Mouse (Mus musculus): ENCODE measurements at regions not wholly inside any gene's neighbourhood (a gene's known extent, or its start where the extent isn't known, plus 50 kb on each side); places are given as distances from the start of the nearest gene placed in this dataset.

DNA sequence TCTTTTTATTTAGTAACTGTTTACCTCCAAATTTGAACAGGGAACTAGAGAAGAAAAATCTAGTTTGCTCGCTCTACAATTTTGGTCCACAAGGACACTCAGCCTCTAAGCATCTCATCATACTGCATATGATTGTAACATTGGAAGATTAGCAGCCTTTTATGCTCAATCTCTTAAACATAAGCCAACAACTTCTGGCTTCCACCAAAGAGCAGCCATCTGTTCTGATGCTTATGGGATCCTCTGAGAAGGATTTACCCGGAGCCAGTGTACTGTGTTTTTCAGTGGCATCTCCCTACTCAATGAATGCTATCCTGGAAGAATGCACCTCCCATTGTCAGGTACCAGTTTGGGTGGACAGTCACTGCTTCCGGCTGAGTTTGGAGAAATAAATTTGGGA, 267.0 kb upstream of the Tmem132c start:
- no peak for ATAC-seq (ENCODE audit: insufficient number of reproducible peaks, insufficient read depth, low FRiP score, low TSS enrichment, low read depth)
- 84% methylated on average over 3 of the region's 3 CpGs for WGBS
- Histone ChIP-seq H3K4me3 (no peak overlapping the region), H3K4me2 (no peak overlapping the region), H3K9me3 (no peaks in the 10 kb centered on the region), H3K36me3 (no peaks in the 10 kb centered on the region), H3K4me1 (no peaks in the 10 kb centered on the region), H3K27me3 (no peaks in the 10 kb centered on the region), H3K27ac (no peak overlapping the region), H3K9ac (no peak overlapping the region)

DNA sequence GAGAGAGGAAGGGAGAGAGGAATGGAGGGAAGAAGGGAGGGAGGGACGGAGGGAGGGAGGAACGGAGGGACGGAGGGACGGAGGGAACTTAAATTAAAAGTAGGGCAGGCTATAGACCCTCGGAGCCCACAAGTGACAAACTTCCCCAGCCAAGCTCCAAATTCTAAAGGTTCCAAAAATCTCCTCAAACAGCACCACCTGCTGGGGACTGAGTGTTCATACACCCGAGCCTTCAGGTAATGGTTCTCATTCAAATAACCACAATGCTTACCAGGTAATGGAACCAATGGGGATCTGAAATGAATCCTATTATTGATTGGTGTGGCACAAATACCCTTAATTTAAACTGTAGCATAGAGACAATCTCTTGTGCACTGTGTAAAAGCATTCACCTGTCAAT, 246.0 kb upstream of the Tmem132c start:
- no peaks in the 10 kb centered on the region for H3K27me3 ChIP-seq
- 64% methylated on average over 6 of the region's 6 CpGs for WGBS
- H3K9ac ChIP-seq = no peak overlapping the region
- H3K27ac ChIP-seq = no peak overlapping the region
- no peak for ATAC-seq (ENCODE audit: insufficient number of reproducible peaks, insufficient read depth, low FRiP score, low TSS enrichment, low read depth)
- H3K36me3 ChIP-seq = no peaks in the 10 kb centered on the region
- H3K4me1 ChIP-seq = no peaks in the 10 kb centered on the region
- H3K9me3 ChIP-seq = no peaks in the 10 kb centered on the region
- H3K4me3 ChIP-seq = no peak overlapping the region
- no peak overlapping the region for H3K4me2 ChIP-seq

DNA sequence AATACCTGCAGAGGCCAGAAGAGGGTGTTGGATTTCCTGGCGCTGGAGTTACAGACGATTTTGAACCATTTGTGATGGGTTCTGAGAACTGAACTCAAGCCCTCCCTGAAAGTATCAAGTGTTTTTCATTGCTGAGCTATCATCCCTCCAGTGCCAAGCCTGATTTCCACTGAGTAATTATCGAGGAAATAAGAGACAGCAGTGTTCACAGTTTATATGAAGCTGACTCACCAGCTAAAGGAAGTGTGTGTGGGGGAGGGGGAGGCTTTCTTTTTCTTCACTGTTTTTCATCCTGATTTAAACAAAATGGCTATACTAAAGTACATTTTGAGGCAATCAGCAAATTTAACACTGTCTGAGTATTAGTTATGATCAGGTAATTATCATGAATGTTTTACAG, 227.4 kb upstream of the Tmem132c start:
- Histone ChIP-seq H3K4me2 (no peak overlapping the region), H3K4me3 (no peak overlapping the region), H3K9me3 (no peaks in the 10 kb centered on the region), H3K36me3 (no peaks in the 10 kb centered on the region), H3K4me1 (0 out of 2 replicates have a peak, but pooled peaks cover 3% of the 10 kb centered on the region), H3K27me3 (no peaks in the 10 kb centered on the region), H3K9ac (no peak overlapping the region), H3K27ac (no peak overlapping the region)
- 73% methylated on average over 3 of the region's 3 CpGs for WGBS
- ATAC-seq (ENCODE audit: insufficient number of reproducible peaks, insufficient read depth, low FRiP score, low TSS enrichment, low read depth) = no peak

DNA sequence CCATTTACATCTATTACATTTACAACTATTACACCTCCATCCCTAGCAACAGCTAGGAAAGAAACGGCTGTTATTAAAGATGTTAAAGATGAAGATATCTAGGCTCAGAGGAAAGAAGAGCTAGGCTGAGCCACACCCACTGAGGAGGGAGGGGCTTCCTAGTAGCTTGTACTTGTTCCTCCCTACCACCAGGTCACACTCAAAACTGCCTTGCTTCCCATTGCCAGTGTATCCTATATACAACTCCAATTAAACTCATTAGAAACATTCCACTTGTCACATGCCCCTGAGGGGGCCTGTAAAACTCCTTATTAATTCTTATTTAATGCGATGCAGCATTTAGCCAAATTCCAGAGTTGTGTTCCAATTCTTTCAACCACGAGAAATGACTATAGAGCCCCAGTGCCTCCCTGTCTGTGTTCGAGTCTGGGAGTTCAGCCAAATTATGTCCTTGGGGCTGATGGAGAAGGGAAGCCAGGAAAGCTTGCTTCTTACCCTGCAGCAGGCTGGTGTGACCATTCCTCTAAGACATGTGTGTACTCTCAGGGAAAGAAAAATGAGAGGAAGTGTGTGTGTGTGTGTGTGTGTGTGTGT, 225.0 kb upstream of the Tmem132c start:
- H3K9ac ChIP-seq = no peak overlapping the region
- H3K4me3 ChIP-seq = no peak overlapping the region
- H3K4me2 ChIP-seq = no peak overlapping the region
- no peak for ATAC-seq (ENCODE audit: insufficient number of reproducible peaks, insufficient read depth, low FRiP score, low TSS enrichment, low read depth)
- 0 out of 2 replicates have a peak, but pooled peaks cover 3% of the 10 kb centered on the region for H3K4me1 ChIP-seq
- no peaks in the 10 kb centered on the region for H3K9me3 ChIP-seq
- H3K36me3 ChIP-seq = no peaks in the 10 kb centered on the region
- 47% methylated on average over 4 of the region's 4 CpGs for WGBS
- no peak overlapping the region for H3K27ac ChIP-seq
- no peaks in the 10 kb centered on the region for H3K27me3 ChIP-seq

DNA sequence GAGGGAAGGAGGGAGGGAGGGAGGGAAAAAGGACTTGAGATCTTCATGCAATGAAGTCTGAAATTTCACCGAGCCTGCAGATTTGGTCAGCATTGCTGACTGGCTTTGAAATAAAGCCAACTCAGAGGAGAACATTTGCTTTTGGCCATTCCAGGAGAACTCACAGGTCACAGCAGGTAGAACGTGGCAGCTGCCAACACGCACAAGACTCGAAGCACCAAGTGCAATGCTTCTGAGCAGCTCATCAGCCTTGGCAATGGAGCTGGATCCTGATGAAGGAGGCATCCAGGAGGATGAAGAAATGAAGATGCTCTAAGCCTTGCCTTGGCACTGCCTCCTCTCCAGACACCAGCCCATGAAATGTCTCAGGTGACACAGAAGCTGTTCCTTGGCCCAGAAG, 223.6 kb upstream of the Tmem132c start:
- Histone ChIP-seq H3K9me3 (no peaks in the 10 kb centered on the region), H3K27me3 (no peaks in the 10 kb centered on the region)
- no peak for ATAC-seq (ENCODE audit: insufficient number of reproducible peaks, insufficient read depth, low FRiP score, low TSS enrichment, low read depth)

DNA sequence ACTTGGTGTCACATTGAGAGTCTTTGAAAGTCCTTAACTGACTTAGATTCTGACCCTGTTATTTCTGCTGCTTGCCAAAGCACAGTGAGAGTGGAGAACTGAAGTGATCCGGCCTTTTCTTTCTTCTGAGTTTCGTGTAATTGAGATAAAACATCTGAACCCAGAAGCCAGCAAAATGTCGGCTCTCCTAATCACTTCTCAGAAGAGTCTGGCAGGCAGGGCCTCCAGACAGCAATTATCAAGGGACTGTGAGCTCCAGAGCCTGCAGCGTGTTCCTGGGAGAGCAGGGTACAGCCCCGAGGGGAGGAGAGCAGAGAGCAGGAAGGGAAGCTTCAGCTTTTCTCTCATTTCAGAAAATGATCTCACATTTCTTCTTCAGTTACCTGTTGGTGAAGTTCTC, 205.1 kb upstream of the Tmem132c start:
- no peak for ATAC-seq (ENCODE audit: insufficient number of reproducible peaks, insufficient read depth, low FRiP score, low TSS enrichment, low read depth)
- H3K4me1 ChIP-seq = no peaks in the 10 kb centered on the region
- H3K4me3 ChIP-seq = no peak overlapping the region
- no peaks in the 10 kb centered on the region for H3K36me3 ChIP-seq
- WGBS = 38% methylated on average over 5 of the region's 5 CpGs
- H3K9me3 ChIP-seq = no peaks in the 10 kb centered on the region
- H3K9ac ChIP-seq = no peak overlapping the region
- no peak overlapping the region for H3K4me2 ChIP-seq
- no peaks in the 10 kb centered on the region for H3K27me3 ChIP-seq
- no peak overlapping the region for H3K27ac ChIP-seq

More for the DNA sequence above, 223.6 kb upstream of the Tmem132c start:
- Histone ChIP-seq H3K36me3 (no peaks in the 10 kb centered on the region), H3K27ac (no peak overlapping the region), H3K4me1 (0 out of 2 replicates have a peak, but pooled peaks cover 3% of the 10 kb centered on the region), H3K4me3 (no peak overlapping the region), H3K4me2 (no peak overlapping the region), H3K9ac (no peak overlapping the region)
- 87% methylated on average over 4 of the region's 4 CpGs for WGBS

DNA sequence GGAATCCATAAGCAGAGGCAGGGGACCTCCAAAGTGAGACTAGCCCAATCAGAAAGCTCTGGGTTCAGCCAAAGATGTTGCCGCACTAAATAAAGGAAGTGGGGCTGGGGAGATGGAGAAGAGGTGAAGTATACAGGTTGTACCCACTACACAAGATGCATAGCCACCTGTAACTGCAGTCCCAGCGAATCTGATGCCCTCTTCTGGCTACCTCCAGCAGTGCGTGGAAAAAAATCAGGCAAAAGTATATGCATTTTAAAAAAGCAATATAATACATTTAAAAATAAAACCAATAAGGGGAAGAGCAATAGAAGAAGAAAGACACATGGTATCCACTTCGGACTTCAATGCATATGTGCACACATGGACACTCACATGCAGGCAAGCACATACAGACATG, 183.8 kb upstream of the Tmem132c start:
- Histone ChIP-seq H3K4me3 (no peak overlapping the region), H3K27ac (no peak overlapping the region), H3K36me3 (no peaks in the 10 kb centered on the region), H3K4me2 (no peak overlapping the region), H3K4me1 (no peaks in the 10 kb centered on the region), H3K9ac (no peak overlapping the region), H3K27me3 (no peaks in the 10 kb centered on the region), H3K9me3 (no peaks in the 10 kb centered on the region)
- WGBS = 67% methylated on average over 4 of the region's 4 CpGs
- no peak for ATAC-seq (ENCODE audit: insufficient number of reproducible peaks, insufficient read depth, low FRiP score, low TSS enrichment, low read depth)

DNA sequence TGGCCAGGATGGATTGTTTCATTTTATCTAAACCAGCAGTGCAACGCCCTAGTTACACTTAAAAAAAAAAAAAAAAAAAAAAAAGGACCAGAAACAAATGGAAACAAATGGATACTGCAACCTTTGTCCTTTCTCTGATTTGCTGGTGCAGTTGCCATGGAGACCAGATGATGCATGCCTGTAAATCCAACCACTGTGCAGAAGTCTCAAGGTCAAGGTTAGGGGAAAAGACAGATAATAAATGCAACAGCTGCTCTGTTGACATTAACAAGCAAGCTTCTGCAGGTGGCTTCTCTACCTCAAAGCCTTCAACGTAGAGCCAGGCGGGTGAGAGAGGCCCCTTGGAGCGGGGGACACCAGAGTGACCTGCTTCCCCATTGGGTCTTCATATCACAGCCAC, 167.3 kb upstream of the Tmem132c start:
- Histone ChIP-seq H3K4me2 (no peak overlapping the region), H3K4me3 (no peak overlapping the region), H3K4me1 (no peaks in the 10 kb centered on the region), H3K27ac (no peak overlapping the region), H3K27me3 (no peaks in the 10 kb centered on the region), H3K36me3 (no peaks in the 10 kb centered on the region), H3K9me3 (no peaks in the 10 kb centered on the region), H3K9ac (no peak overlapping the region)
- ATAC-seq (ENCODE audit: insufficient number of reproducible peaks, insufficient read depth, low FRiP score, low TSS enrichment, low read depth) = no peak
- 86% methylated on average over 4 of the region's 4 CpGs for whole genome bisulfite sequencing

Measured in embryonic facial prominence, embryonic 13.5 days (tissue).